Mouse (Mus musculus) lung, embryonic 14.5 days (tissue): Measurements from ENCODE around the gene Ar. TPM values are rescaled to one million over a fixed set of nuclear protein-coding genes. Genes with fewer than 3 reads are reported as not detected.

Experiments used
- ATAC-seq: fragments of 200-750 bp; cut with Nextera tagmentation; 2 replicates; pipeline ENCODE4 v1.8.0; 2017; ENCODE audit warnings: mild to moderate bottlenecking, moderate TSS enrichment, moderate library complexity; ENCODE audit not compliant: insufficient read depth
- DNase-seq: peaks from one replicate; pipeline ENCODE4 v3.0.0-alpha.2; 2015
- H3K27ac ChIP-seq: fragments of 300-500 bp; sonication (generic); 2 replicates; pipeline ENCODE4 v1.5.1; 2014; ENCODE audit warnings: low read depth, mild to moderate bottlenecking, moderate library complexity
- H3K27me3 ChIP-seq: fragments of 300-500 bp; sonication (generic); 2 replicates; pipeline ENCODE4 v1.6.1; 2014; ENCODE audit warnings: low read length, control low read depth; ENCODE audit not compliant: insufficient read depth
- H3K36me3 ChIP-seq: fragments of 300-500 bp; sonication (generic); 2 replicates; pipeline ENCODE4 v1.6.1; 2014; ENCODE audit warnings: control low read depth; ENCODE audit not compliant: insufficient read depth
- H3K4me1 ChIP-seq: fragments of 300-500 bp; sonication (generic); 2 replicates; pipeline ENCODE4 v1.6.1; 2014; ENCODE audit warnings: antibody characterized with exemption, control low read depth; ENCODE audit not compliant: insufficient read depth
- H3K4me2 ChIP-seq: fragments of 300-500 bp; sonication (generic); 2 replicates; pipeline ENCODE4 v1.6.1; 2014; ENCODE audit warnings: mild to moderate bottlenecking
- H3K4me3 ChIP-seq: fragments of 300-500 bp; sonication (generic); 2 replicates; pipeline ENCODE4 v1.5.1; 2014; ENCODE audit warnings: low read depth, low read length
- H3K9ac ChIP-seq: fragments of 300-500 bp; sonication (generic); 2 replicates; pipeline ENCODE4 v1.6.1; 2014
- H3K9me3 ChIP-seq: fragments of 300-500 bp; sonication (generic); 2 replicates; pipeline ENCODE4 v1.6.1; 2016; ENCODE audit warnings: low read depth, low read length, control low read depth
- CTCF ChIP-seq: IDR thresholded peaks from 2 replicates; pipeline ENCODE4 v1.5.1; 2016; ENCODE audit warnings: antibody characterized with exemption, low read depth
- WGBS: fragments of 180-500 bp; shearing (Covaris S2); extraction: QIAGEN DNeasy Blood & Tissue Kit; methylation state at CpG from one replicate; pipeline ENCODE4 v1.1.7; 2014; 5-methylcytosine and 5-hydroxymethylcytosine counted together
- polyA plus RNA-seq: library from polyadenylated mRNA; unstranded; fragments of >200 nt; fragmentation: Nextera tagmentation; extraction: Ambion mirVana; gene quantifications from 2 replicates; pipeline ENCODE4 v1.2.1, GENCODE M21; 2014

Gene Ar
- polyA plus RNA-seq, 1 experiment from 2014 or later, result 0.07 TPM

- Histone ChIP-seq H3K27me3 (no peaks in the 10 kb centered on the region), H3K27ac (no peak overlapping the region), H3K9ac (no peak overlapping the region), H3K36me3 (no peaks in the 10 kb centered on the region), H3K4me2 (no peak overlapping the region), H3K9me3 (no peaks in the 10 kb centered on the region), H3K4me1 (no peaks in the 10 kb centered on the region), H3K4me3 (no peak overlapping the region)
- ATAC-seq, result no peak
- no peak for DNase-seq
- 68% methylated on average over 2 of the region's 2 CpGs for WGBS
- no peak for TF ChIP-seq CTCF
Observed at GRCm38 (mm10) chrX:98301924-98302323, 153.4 kb downstream of the Ar start.

- TF ChIP-seq CTCF, result no peak
- WGBS, result 81% methylated on average over 3 of the region's 3 CpGs
- Histone ChIP-seq H3K4me1 (no peaks in the 10 kb centered on the region), H3K4me2 (no peak overlapping the region), H3K27me3 (no peaks in the 10 kb centered on the region), H3K9ac (no peak overlapping the region), H3K36me3 (no peaks in the 10 kb centered on the region), H3K9me3 (no peaks in the 10 kb centered on the region), H3K4me3 (no peak overlapping the region), H3K27ac (no peak overlapping the region)
- ATAC-seq, result no peak
- no peak for DNase-seq
Observed at GRCm38 (mm10) chrX:98315961-98316360, 167.4 kb downstream of the Ar start.

- no peaks in the 10 kb centered on the region for H3K4me1 ChIP-seq
- H3K9ac ChIP-seq, result no peak overlapping the region
- ATAC-seq (no peak), DNase-seq (no peak)
- TF ChIP-seq CTCF, result no peak
- no peaks in the 10 kb centered on the region for H3K9me3 ChIP-seq
- H3K36me3 ChIP-seq, result no peaks in the 10 kb centered on the region
- no peak overlapping the region for H3K27ac ChIP-seq
- no peak overlapping the region for H3K4me3 ChIP-seq
- H3K4me2 ChIP-seq, result no peak overlapping the region
- H3K27me3 ChIP-seq, result no peaks in the 10 kb centered on the region
Observed at GRCm38 (mm10) chrX:98317483-98317882, 168.9 kb downstream of the Ar start.

GRCm38 (mm10) chrX:98323105-98323504 is 174.5 kb downstream of the Ar start:
- DNase-seq, result peak; percentile 3
- Histone ChIP-seq H3K4me3 (no peak overlapping the region), H3K9me3 (no peaks in the 10 kb centered on the region), H3K27me3 (no peaks in the 10 kb centered on the region), H3K9ac (no peak overlapping the region), H3K27ac (no peak overlapping the region), H3K4me1 (no peaks in the 10 kb centered on the region), H3K36me3 (no peaks in the 10 kb centered on the region), H3K4me2 (no peak overlapping the region)
- 81% methylated on average over 2 of the region's 2 CpGs for WGBS
- no peak for TF ChIP-seq CTCF
- ATAC-seq, result no peak

- Histone ChIP-seq H3K4me1 (no peaks in the 10 kb centered on the region), H3K27ac (no peak overlapping the region), H3K9ac (no peak overlapping the region), H3K4me3 (no peak overlapping the region), H3K36me3 (no peaks in the 10 kb centered on the region), H3K9me3 (no peaks in the 10 kb centered on the region), H3K27me3 (no peaks in the 10 kb centered on the region), H3K4me2 (no peak overlapping the region)
- WGBS, result 68% methylated on average over 1 of the region's 1 CpGs
- ATAC-seq (no peak), DNase-seq (no peak)
- TF ChIP-seq CTCF, result no peak
Observed at GRCm38 (mm10) chrX:98347481-98347880, 198.9 kb downstream of the Ar start.

DNA sequence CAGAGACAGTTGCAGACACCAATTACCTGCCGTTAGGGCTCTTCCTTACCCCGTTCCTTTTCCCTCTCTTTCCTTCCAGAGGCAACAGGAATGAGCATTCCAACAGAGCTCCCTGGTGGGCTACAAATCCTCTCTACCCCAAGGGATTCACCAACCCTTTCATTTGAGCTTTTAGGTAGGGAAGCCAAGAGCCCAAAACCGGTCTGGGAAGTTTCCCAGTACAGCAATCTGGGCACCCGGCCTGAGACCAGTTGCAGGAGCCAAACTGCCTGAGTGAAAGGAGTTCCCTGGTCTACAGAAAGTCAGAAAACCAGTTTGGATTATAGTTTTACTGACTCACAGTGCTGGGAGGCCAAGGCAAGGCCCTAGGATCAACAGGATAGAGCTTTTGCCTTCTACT is 199.5 kb downstream of the Ar start:
- Histone ChIP-seq H3K27me3 (no peaks in the 10 kb centered on the region), H3K4me3 (no peak overlapping the region), H3K36me3 (no peaks in the 10 kb centered on the region), H3K9ac (no peak overlapping the region), H3K4me1 (no peaks in the 10 kb centered on the region), H3K27ac (no peak overlapping the region), H3K9me3 (no peaks in the 10 kb centered on the region), H3K4me2 (no peak overlapping the region)
- TF ChIP-seq CTCF, result no peak
- no peak for ATAC-seq
- WGBS, result 51% methylated on average over 4 of the region's 4 CpGs
- no peak for DNase-seq
